Mouse (Mus musculus): Measurements from ENCODE around the gene Lekr1.

Lekr1 gene

GRCm38 (mm10) chr3:65665977-65666766 lies at the start of gene Lekr1:
TSS of gene Lekr1 (plus strand) at chr3:65666228.
- peak; percentile 56 for DNase-seq (ENCODE audit: low read depth, low spot score)

GRCm38 (mm10) chr3:65617507-65617906 lies 48.5 kb upstream of the Lekr1 start:
- no peak for DNase-seq (ENCODE audit: low read depth, low spot score)

- no peak for DNase-seq (ENCODE audit: low read depth, low spot score)
Observed at GRCm38 (mm10) chr3:65619340-65619739, 46.7 kb upstream of the Lekr1 start.

- DNase-seq (ENCODE audit: low read depth, low spot score): no peak
Observed at GRCm38 (mm10) chr3:65623057-65623456, 43.0 kb upstream of the Lekr1 start.

- DNase-seq (ENCODE audit: low read depth, low spot score): peak; percentile 54
Observed at GRCm38 (mm10) chr3:65625496-65626289, 40.3 kb upstream of the Lekr1 start.

- peak; percentile 53 for DNase-seq (ENCODE audit: low read depth, low spot score)
Observed at GRCm38 (mm10) chr3:65626290-65626914, 39.6 kb upstream of the Lekr1 start.

- peak; percentile 65 for DNase-seq (ENCODE audit: low read depth, low spot score)
Observed at GRCm38 (mm10) chr3:65627021-65627706, 38.9 kb upstream of the Lekr1 start.

- DNase-seq (ENCODE audit: low read depth, low spot score): no peak
Observed at GRCm38 (mm10) chr3:65627707-65628028, 38.4 kb upstream of the Lekr1 start.

GRCm38 (mm10) chr3:65629565-65630112 lies 36.4 kb upstream of the Lekr1 start:
- no peak for DNase-seq (ENCODE audit: low read depth, low spot score)

GRCm38 (mm10) chr3:65633604-65634003 lies 32.4 kb upstream of the Lekr1 start:
- DNase-seq (ENCODE audit: low read depth, low spot score): peak; percentile 92

GRCm38 (mm10) chr3:65635983-65636382 lies 30.0 kb upstream of the Lekr1 start:
- DNase-seq (ENCODE audit: low read depth, low spot score): peak; percentile 85

- no peak for DNase-seq (ENCODE audit: low read depth, low spot score)
Observed at GRCm38 (mm10) chr3:65637313-65637712, 28.7 kb upstream of the Lekr1 start.

GRCm38 (mm10) chr3:65638896-65639295 lies 27.1 kb upstream of the Lekr1 start:
- DNase-seq (ENCODE audit: low read depth, low spot score): no peak

- DNase-seq (ENCODE audit: low read depth, low spot score): no peak
Observed at GRCm38 (mm10) chr3:65639454-65640014, 26.5 kb upstream of the Lekr1 start.

GRCm38 (mm10) chr3:65642959-65643358 lies 23.1 kb upstream of the Lekr1 start:
- no peak for DNase-seq (ENCODE audit: low read depth, low spot score)

GRCm38 (mm10) chr3:65643654-65644053 lies 22.4 kb upstream of the Lekr1 start:
- DNase-seq (ENCODE audit: low read depth, low spot score): no peak

- no peak for DNase-seq (ENCODE audit: low read depth, low spot score)
Observed at GRCm38 (mm10) chr3:65647592-65647991, 18.4 kb upstream of the Lekr1 start.

- no peak for DNase-seq (ENCODE audit: low read depth, low spot score)
Observed at GRCm38 (mm10) chr3:65648913-65649312, 17.1 kb upstream of the Lekr1 start.

GRCm38 (mm10) chr3:65650156-65650815 lies 15.7 kb upstream of the Lekr1 start:
- DNase-seq (ENCODE audit: low read depth, low spot score): no peak

- no peak for DNase-seq (ENCODE audit: low read depth, low spot score)
Observed at GRCm38 (mm10) chr3:65654541-65655206, 11.4 kb upstream of the Lekr1 start.
